Mouse (Mus musculus) effector memory CD4-positive, alpha-beta T cell, adult 5 months (primary cell): Measurements from ENCODE around the gene Cep63. TPM values are rescaled to one million over a fixed set of nuclear protein-coding genes. Genes with fewer than 3 reads are reported as not detected.

Experiments used
- polyA plus RNA-seq: library from polyadenylated mRNA; unstranded; fragments of 100-300 nt; shearing (Covaris generic); gene quantifications from one replicate; pipeline ENCODE4 v1.2.1, GENCODE M21; 2017

Gene Cep63
- 38.7 TPM for polyA plus RNA-seq

DNA sequence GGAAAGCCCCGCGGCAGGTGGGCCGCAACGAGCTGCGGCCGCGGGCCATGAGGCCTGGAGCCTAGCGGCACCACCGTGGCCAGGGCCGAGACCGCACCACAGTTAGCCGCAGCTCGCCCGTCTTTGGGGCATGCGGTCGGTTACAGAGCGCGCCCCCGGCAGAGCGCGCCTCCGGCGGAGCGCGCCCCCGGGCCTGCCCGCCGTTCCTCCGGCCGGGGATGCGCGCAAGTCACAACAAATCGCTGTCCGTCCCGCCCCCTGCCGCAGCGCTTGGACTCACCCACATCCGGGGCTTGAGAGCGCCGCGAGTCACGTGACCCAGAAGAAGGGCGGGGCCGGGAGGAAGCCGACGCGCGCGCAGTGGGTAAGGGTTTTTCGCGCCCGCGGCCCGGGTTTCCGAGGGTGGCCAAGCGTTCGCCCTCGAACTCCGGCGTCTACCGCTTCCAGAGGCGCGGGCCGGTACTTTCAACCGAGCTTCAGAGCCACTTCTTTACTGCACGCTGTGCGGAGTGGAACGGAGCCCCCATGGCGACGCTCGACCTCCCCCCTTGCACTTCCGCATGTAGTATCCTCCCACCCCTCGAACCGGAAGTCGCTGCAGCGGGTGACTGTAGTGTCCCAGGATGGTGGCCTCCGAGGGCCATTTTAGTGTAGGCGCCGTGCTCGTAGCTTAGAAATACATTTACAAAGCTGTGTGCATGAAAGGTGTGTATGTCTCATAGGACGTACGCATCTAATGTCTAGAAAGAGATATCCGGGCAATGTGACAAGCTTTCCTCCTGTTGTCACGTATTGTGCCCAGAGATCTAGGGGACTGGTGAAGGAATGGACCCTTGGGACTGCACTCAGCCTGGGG, at the start of gene Cep63, which contains the start of gene Anapc13:
Gene Cep63 (minus strand): TSS at position 552 of the 856 bp plus-strand sequence.
Gene Anapc13 (plus strand): TSS at position 314 of the 856 bp plus-strand sequence.

Other genes starting within 250 kb of the Cep63 start
- gene Ky, start 120.8 kb downstream of the Cep63 start, polyA plus RNA-seq, result not detected
- 55.4 TPM for gene Anapc13, start 238 bp downstream of the Cep63 start, polyA plus RNA-seq
- gene Amotl2, start 90.1 kb upstream of the Cep63 start, polyA plus RNA-seq, result 1.7 TPM
- gene Ryk, start 208.4 kb upstream of the Cep63 start, polyA plus RNA-seq, result 18.4 TPM